Mouse (Mus musculus) layer of hippocampus, adult 9-11 months (tissue): ENCODE results near the gene Gm14325.
A peak's percentile ranks its signal among the peaks of the same experiment; 100 is the strongest.
"Not testable (repeated sequence)": the region's sequence is repeated elsewhere in the genome, so short reads cannot be mapped to it uniquely, and the experiment has no call there.

Experiments used
- DNase-seq: peaks from one replicate; pipeline ENCODE4 v3.0.0; 2022

Gm14325 gene

GRCm38 (mm10) chr2:177839901-177840663, at the start of gene Gm14325:
Gene Gm14325 (minus strand): TSS chr2:177840336.
- peak; percentile 92 for DNase-seq

GRCm38 (mm10) chr2:177887743-177888142, 47.6 kb upstream of the Gm14325 start:
- not testable (repeated sequence) for DNase-seq

DNA sequence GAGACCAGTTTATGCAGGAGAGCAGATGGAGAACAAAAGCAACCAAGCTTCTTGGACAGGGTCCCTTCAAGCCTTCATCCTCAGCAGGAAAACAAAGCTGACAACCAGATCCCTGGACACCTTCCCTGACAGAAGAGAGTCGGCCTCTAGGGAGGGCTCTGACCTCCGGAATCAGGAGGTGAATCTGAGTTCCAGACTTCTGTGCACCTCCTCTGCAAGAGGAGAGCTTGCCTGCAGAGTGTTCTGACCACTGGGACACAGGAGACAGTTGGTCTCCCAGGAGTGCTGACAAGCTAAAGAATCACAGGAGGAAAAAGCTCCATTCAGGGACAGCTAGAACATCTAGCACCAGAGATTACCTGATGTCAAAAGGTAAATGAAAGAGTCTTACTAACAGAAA, 22.1 kb upstream of the Gm14325 start:
- DNase-seq, result not testable (repeated sequence)

GRCm38 (mm10) chr2:177843666-177844065, 3.5 kb upstream of the Gm14325 start:
- DNase-seq, result not testable (repeated sequence)

DNA sequence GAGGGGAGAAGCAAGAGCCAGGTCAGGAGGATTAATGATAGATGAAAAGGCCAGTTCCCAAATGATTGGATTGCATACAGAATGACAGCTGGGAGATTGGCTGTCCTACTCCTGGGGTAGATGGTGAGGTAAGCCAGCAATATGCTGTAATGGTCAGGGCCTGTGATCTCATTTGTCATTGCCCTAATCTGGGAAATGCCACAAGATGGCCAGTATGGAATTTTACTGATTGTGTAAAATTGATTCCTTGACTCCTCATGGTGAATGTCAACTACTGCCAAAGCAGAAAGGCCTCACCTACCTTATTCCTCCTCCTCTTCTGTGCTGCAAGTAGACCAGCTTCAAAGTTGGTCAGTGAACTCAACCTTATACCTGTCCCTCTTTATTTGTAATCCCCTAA, 3.4 kb downstream of the Gm14325 start:
- DNase-seq, result not testable (repeated sequence)

GRCm38 (mm10) chr2:177835733-177836536, 4.2 kb downstream of the Gm14325 start:
- DNase-seq, result not testable (repeated sequence)

DNA sequence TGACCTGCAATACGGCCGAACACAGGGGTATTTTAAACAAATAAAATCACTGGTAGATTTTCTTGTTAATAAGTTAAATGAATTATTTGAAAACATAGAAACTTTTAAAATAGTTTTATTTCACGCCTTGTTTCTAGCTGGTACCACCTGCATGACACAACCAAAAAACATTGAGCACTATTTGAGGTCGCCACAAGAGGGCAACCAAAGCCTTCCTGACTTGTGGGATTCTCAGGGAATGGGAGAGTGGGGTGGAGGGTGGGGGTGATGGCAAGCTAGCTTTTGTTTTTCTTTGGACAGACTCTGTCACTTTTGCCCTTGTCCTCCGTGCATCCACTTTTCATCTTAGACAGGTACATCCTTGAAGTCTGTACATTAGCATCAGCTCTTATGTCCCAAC, 18.2 kb downstream of the Gm14325 start:
- not testable (repeated sequence) for DNase-seq

- not testable (repeated sequence) for DNase-seq
Measured at GRCm38 (mm10) chr2:177806170-177806569, 34.0 kb downstream of the Gm14325 start.

DNA sequence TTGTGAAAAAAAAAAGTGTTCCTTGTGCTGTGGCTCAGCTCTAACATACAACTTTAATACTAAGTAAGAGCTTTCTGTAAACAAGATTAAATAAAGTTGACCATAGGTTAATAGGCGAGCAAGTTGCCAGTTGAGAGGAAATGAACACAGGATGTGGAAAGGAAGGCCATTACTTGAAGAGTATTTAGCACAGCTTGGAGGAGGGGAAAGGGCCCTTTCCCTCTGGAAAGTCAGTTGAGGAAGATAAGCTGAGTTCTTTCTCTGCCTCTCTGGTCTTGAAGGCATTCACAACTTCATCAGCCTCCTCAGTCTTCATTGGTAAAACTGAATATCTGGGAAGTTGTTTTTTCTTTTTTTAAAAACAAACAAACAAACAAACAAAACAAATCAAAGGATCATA, 52.8 kb downstream of the Gm14325 start:
- not testable (repeated sequence) for DNase-seq
